Mouse (Mus musculus): ENCODE results near the gene Fga. TPM values are rescaled to one million over a fixed set of nuclear protein-coding genes. Genes with fewer than 3 reads are reported as not detected.

The Fga gene
- total RNA-seq, 2 experiments from 2014 or later: not detected

DNA sequence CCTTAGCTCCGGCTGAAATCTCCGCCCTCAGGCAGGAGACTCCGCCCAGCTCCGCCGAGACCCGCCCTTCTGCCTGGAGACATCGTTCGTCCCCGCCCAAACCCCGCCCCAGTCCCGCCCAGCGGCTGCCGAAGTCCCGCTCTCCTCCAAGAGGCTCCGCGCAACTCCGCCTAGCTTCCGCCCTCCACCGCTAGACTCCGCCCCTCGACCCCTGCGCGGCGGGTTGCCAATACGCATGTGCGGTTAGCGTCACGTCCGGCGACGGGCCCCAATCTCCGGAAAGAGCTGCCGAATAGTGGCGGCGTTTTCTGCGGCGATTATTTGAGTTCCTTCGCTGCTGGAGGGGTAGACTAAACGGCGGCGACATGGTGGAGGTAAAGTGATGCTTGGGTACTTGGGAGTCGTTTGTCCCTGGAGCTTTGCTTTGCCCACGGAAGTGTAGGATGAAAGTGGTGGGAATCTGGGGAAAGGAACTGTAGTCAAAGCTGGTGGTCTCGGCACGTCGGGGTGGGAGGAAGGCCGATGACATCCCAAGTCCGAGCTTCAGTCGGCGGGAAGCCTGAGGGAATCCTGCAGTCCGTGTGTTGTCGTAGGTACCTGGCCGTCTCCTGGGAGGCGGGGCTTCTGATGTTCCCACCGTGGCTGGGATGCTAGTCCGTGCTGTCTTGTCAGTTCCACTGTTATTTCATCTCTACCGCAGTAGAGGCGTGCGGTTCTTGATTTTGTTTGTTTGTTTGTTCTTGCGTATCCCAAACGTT, 29.6 kb downstream of the Fga start, which contains the start of gene Plrg1:
Gene Plrg1, plus strand, starts transcription at position 242 of the 758 bp plus-strand sequence.
- TF ChIP-seq CTCF (IDR thresholded peaks at IDR 0.05): no peak; the same call in 1 of the 2 replicates
- Histone ChIP-seq H3K27ac (peak within 1 kb of the TSS; percentile 80), H3K4me3 (peak within 1 kb of the TSS; percentile 89)
- peak; percentile 98 to 99 for DNase-seq (ENCODE audit: extremely low spot score in 1 of 2, low spot score in 2 of 2)
- intact Hi-C loops (cut with DNase I): loop anchor here (10.0 kb wide), 2 partner anchors 651 to 859 kb away; no protein-coding TSS in a partner anchor

DNA sequence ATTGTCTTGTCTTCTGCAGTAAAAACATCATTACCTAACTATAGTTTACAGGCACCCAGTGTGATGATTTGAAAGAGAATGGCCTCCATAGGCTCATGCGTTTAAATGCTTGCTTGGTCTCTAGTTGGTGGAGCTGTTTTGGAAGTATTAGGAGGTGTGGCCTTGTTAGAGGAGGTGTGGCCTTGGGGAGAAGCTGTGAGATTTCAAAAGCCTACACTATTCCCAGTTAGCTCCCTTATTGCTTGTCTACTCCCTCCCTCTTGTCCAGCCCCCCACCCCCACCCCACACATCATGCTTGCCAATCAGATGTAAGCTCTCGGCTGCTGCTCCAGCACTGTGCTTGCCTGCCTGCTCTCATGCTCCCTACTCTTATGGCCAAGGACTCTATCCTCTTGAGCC, 31.2 kb downstream of the Fga start:
- Histone ChIP-seq H3K27ac (no peak overlapping the region), H3K4me3 (no peak overlapping the region)
- intact Hi-C loops (cut with DNase I): loop anchor here (10.0 kb wide), 2 partner anchors 652 to 858 kb away; no protein-coding TSS in a partner anchor
- no peak for TF ChIP-seq CTCF (IDR thresholded peaks at IDR 0.05)
- DNase-seq (ENCODE audit: extremely low spot score in 1 of 2, low spot score in 2 of 2): no peak

DNA sequence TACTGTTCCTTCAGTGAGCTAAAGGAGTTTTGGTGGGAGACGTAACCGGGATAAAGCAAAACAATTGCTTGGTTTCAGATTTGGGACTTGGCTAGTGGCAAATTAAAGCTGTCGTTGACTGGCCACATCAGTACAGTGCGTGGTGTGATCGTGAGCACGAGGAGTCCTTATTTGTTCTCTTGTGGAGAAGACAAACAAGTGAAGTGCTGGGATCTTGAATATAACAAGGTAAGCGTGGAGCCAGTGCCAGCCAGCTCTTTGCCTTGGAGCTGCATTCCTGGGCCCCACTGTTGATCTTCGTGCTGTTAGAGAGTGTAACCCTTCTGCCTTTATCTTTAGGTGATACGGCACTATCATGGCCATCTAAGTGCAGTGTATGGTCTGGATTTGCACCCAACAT, 42.0 kb downstream of the Fga start:
- intact Hi-C loops (cut with DNase I): no loop called here
- no peak for DNase-seq (ENCODE audit: extremely low spot score in 1 of 2, low spot score in 2 of 2)
- no peak overlapping the region for H3K4me3 ChIP-seq
- H3K27ac ChIP-seq: no peak overlapping the region
- no peak for TF ChIP-seq CTCF (IDR thresholded peaks at IDR 0.05)

DNA sequence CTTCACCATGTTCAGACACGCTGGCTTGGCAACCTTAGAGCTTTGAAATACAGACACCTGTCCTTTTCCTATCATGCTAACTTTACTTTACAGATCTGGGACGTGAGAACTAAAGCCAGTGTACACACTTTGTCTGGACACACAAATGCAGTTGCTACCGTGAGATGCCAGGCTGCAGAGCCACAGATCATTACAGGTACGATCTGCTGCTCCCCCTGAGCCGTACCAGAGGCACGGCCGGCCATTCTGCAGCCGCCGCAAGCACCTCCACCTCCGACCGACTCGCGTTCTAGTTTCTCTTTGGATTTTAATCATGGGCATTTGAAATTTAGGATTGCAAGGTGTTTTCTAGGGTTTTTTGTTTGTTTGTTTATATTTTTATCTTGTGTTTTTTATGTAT, 43.0 kb downstream of the Fga start:
- DNase-seq (ENCODE audit: extremely low spot score in 1 of 2, low spot score in 2 of 2): no peak
- no peak for TF ChIP-seq CTCF (IDR thresholded peaks at IDR 0.05)
- H3K27ac ChIP-seq: no peak overlapping the region
- H3K4me3 ChIP-seq: no peak overlapping the region
- intact Hi-C loops (cut with DNase I): no loop called here

DNA sequence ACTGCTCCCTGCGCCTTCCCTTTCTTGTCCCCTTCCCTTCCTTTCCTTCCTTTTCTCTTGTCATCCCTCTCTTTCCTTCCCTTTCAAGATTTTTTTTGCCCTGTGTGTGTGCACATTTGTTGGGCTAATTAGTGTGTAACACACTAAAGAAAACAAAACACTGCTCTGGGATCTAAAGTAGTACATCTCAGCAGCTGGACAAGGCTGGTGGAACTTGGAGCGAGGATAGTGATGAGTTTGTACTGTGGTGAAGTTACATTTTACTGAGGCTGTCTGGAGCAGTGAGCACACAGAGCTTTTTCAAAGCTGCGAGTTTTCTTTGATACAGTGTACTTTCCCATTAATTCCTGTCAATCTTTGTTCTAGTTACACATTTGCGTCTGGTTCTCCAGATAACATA, 44.4 kb downstream of the Fga start:
- intact Hi-C loops (cut with DNase I): no loop called here
- no peak for TF ChIP-seq CTCF (IDR thresholded peaks at IDR 0.05)
- no peak overlapping the region for H3K4me3 ChIP-seq
- no peak for DNase-seq (ENCODE audit: extremely low spot score in 1 of 2, low spot score in 2 of 2)
- H3K27ac ChIP-seq: no peak overlapping the region

DNA sequence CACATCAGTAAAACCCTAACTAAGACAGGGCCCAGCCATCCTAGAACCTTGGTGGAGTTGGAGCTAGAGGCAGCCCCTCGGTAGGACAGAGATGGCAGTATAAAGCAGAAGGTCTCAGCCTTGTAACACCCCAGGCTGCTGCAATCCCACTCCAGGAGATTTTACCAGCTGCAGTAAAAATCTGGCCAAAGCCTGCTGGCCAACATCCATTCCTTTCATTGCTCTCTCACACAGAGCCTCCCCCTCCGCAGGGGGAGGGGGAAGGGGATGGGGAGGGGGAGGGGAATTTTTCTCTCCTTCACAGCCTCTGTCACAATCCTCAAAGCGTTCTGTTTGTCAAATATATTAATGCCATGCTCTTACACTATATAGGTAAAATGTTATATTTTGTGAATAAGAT, 50.7 kb downstream of the Fga start:
- intact Hi-C loops (cut with DNase I): no loop called here
- DNase-seq (ENCODE audit: extremely low spot score in 1 of 2, low spot score in 2 of 2): no peak
- no peak overlapping the region for H3K27ac ChIP-seq
- no peak for TF ChIP-seq CTCF (IDR thresholded peaks at IDR 0.05)
- H3K4me3 ChIP-seq: no peak overlapping the region

DNA sequence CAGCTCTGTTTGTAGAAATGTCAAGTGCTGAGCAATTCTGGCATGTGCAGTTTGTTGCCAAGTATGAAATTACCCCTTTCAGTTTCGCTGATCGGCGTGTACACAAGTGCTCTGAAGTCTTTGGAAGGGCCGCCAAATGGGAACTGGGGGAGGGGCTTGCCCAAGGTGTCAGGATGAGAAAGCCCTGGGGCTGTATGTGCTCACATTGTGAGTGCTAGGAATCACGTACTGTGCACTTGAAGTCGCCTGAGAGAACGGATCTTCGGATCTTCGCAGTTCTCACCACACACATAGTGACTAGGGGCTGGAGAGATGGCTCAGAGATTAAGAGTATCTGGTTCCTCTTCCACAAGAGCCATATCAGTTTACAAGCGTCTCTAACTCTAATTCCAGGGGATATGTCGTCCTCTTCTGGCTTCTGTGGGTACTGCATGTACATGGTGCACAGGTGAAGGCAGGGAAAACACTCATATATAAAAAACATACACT, 54.7 kb downstream of the Fga start:
- DNase-seq (ENCODE audit: extremely low spot score in 1 of 2, low spot score in 2 of 2): peak; percentile 53 to 54
- Histone ChIP-seq H3K4me3 (no peak overlapping the region), H3K27ac (no peak overlapping the region)
- intact Hi-C loops (cut with DNase I): no loop called here
- peak; percentile 95 for TF ChIP-seq CTCF (IDR thresholded peaks at IDR 0.05)

Other genes with a start within 250 kb of the Fga start
- under 1 TPM; 0.25 to 0.47 TPM for gene Rbm46, start 149.6 kb upstream of the Fga start, total RNA-seq (2021)
- gene Lrat, start 122.1 kb upstream of the Fga start, total RNA-seq (2021): under 1 TPM in 1 of 2 experiments, not detected in 1; 0.11 TPM
- gene Fgg, start 18.4 kb upstream of the Fga start, total RNA-seq (2021): not detected
- gene Fgb, start 23.8 kb downstream of the Fga start, total RNA-seq (2021): not detected
- gene Plrg1, start 29.4 kb downstream of the Fga start, total RNA-seq (2021): 10 to 100 TPM; 39.4 to 42.4 TPM
- 1 to 10 TPM; 2.6 to 4.2 TPM for gene Dchs2, start 101.9 kb downstream of the Fga start, total RNA-seq (2021)